Mouse (Mus musculus): ENCODE measurements around the gene Auts2. TPM values are rescaled to one million over a fixed set of nuclear protein-coding genes. Genes with fewer than 3 reads are reported as not detected.

Gene Auts2
- total and polyA plus RNA-seq, 3 experiments: not detected

DNA sequence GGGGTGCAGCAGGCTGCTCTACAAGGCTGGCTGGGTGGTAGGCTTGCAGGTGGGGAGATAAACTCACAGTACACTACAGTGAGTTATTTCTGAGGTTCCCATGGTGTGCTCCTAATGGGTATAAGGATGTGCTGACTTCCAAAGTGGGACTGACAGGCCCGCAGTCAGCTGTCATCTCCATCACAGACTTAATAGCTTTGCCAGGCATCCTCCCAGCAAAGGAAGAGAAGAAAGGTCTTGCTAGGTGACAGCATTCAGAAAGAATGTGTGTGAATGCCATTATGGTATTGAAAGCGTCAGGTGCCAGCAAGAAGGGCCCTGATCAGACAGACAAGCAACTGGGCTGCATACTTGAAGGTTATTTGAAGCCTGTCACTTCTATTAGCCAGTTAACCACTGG lies 900.4 kb downstream of the Auts2 start:
- in situ Hi-C loops (cut with MboI; ENCODE audit: low pct_ligation_motif_present, low pct_unique_long_range_greater_than_20kb, low sequenced_read_pairs): no loop called here
- no peaks in the 10 kb centered on the region for H3K79me2 ChIP-seq (replicated peaks; ENCODE audit: control insufficient read depth, extremely low read depth, insufficient read depth, poor library complexity, severe bottlenecking)
- dilution Hi-C loops (cut with MboI; ENCODE audit: extremely low pct_ligation_motif_present, extremely low pct_unique_long_range_greater_than_20kb, low sequenced_read_pairs): no loop called here

DNA sequence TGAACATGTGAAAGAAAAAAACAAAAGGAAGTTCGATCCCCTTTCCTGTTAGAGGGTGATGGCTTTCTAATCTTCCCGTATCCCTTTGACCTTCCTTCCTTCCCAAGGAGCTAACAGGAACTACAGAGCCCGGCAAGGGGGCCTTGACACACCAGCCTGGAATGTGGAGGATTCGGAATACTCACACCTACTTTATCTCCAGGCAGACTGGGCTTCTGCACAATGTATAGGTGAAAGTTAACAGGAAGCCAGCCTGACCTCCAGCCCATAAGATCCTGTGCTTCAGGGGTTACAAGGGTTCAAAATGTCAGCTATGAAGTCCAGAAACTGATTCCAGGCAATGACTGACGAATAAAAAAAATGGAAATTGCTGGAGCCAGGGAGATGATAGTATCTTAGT lies 906.7 kb downstream of the Auts2 start:
- in situ Hi-C loops (cut with MboI; ENCODE audit: low pct_ligation_motif_present, low pct_unique_long_range_greater_than_20kb, low sequenced_read_pairs) (no loop called here), dilution Hi-C loops (cut with MboI; ENCODE audit: extremely low pct_ligation_motif_present, extremely low pct_unique_long_range_greater_than_20kb, low sequenced_read_pairs) (no loop called here)

More for the DNA sequence above, 900.4 kb downstream of the Auts2 start:
- Histone ChIP-seq H3K27ac (ENCODE audit: insufficient read depth, low read depth) (no peak overlapping the region), H3K9ac (ENCODE audit: insufficient read depth, low read depth) (no peak overlapping the region), H3K27me3 (replicated peaks) (no peaks in the 10 kb centered on the region), H3K4me3 (replicated peaks in 1 of 3; ENCODE audit: low read depth in 2 of 3, low read length in 2 of 3, poor library complexity in 1 of 3) (no peak overlapping the region), H3K9me3 (replicated peaks; ENCODE audit: low read length) (peaks cover 74% of the 10 kb centered on the region), H3K4me1 (ENCODE audit: control insufficient read depth in 1 of 2, insufficient read depth in 2 of 2) (no peaks in the 10 kb centered on the region), H3K36me3 (replicated peaks in 1 of 2; ENCODE audit: control insufficient read depth in 1 of 2, insufficient read depth in 1 of 2, low read length in 1 of 2) (no peaks in the 10 kb centered on the region), H3K4me2 (ENCODE audit: insufficient read depth, low read depth, poor library complexity, severe bottlenecking) (no peak overlapping the region)
- DNase-seq (ENCODE audit: extremely low read depth): no peak
- TF ChIP-seq ZMIZ1 (IDR thresholded peaks at IDR 0.05; ENCODE audit: low read depth, low read length) (no peak), EP300 (IDR thresholded peaks at IDR 0.05; ENCODE audit: low read length) (no peak), JUN (IDR thresholded peaks at IDR 0.05; ENCODE audit: insufficient read depth, low read depth, low read length) (no peak), ZC3H11A (IDR thresholded peaks at IDR 0.05; ENCODE audit: low read depth, low read length) (no peak), MAX (IDR thresholded peaks at IDR 0.05; ENCODE audit: low read length) (no peak), POLR2AphosphoS2 (IDR thresholded peaks at IDR 0.05; ENCODE audit: low read depth, low read length) (no peak), TCF12 (IDR thresholded peaks at IDR 0.05; ENCODE audit: low read depth, low read length) (no peak), ELF1 (IDR thresholded peaks at IDR 0.05; ENCODE audit: low read depth, low read length) (no peak), USF2 (conservative IDR thresholded peaks at IDR 0.05; ENCODE audit: low read depth, low read length) (no peak), ZNF384 (IDR thresholded peaks at IDR 0.05; ENCODE audit: low read depth, low read length) (no peak), E2F4 (IDR thresholded peaks at IDR 0.05; ENCODE audit: insufficient replicate concordance, low read depth, low read length) (no peak), NELFE (IDR thresholded peaks at IDR 0.05; ENCODE audit: low read depth, low read length) (no peak), PAX5 (IDR thresholded peaks at IDR 0.05; ENCODE audit: low read length) (no peak), JUND (conservative IDR thresholded peaks at IDR 0.05; ENCODE audit: low read depth, low read length) (no peak), BHLHE40 (IDR thresholded peaks at IDR 0.05; ENCODE audit: low read depth, low read length) (no peak), RAD21 (IDR thresholded peaks at IDR 0.05; ENCODE audit: low read depth, low read length) (no peak), MYC (IDR thresholded peaks at IDR 0.05; ENCODE audit: low read depth, low read length) (no peak), POLR2A (IDR thresholded peaks at IDR 0.05; ENCODE audit: low read depth, low read length) (no peak)

More for the DNA sequence above, 906.7 kb downstream of the Auts2 start:
- Histone ChIP-seq H3K79me2 (replicated peaks; ENCODE audit: control insufficient read depth, extremely low read depth, insufficient read depth, poor library complexity, severe bottlenecking) (no peaks in the 10 kb centered on the region), H3K9ac (ENCODE audit: insufficient read depth, low read depth) (no peak overlapping the region), H3K9me3 (replicated peaks; ENCODE audit: low read length) (peaks cover 59% of the 10 kb centered on the region), H3K4me2 (ENCODE audit: insufficient read depth, low read depth, poor library complexity, severe bottlenecking) (no peak overlapping the region), H3K36me3 (replicated peaks in 1 of 2; ENCODE audit: control insufficient read depth in 1 of 2, insufficient read depth in 1 of 2, low read length in 1 of 2) (no peaks in the 10 kb centered on the region), H3K27ac (ENCODE audit: insufficient read depth, low read depth) (no peak overlapping the region), H3K27me3 (replicated peaks) (no peaks in the 10 kb centered on the region), H3K4me3 (replicated peaks in 1 of 3; ENCODE audit: low read depth in 2 of 3, low read length in 2 of 3, poor library complexity in 1 of 3) (no peak overlapping the region), H3K4me1 (ENCODE audit: control insufficient read depth in 1 of 2, insufficient read depth in 2 of 2) (no peaks in the 10 kb centered on the region)
- DNase-seq (ENCODE audit: extremely low read depth): no peak
- TF ChIP-seq GABPA (IDR thresholded peaks at IDR 0.05; ENCODE audit: insufficient replicate concordance, low read depth, low read length) (no peak), KAT2A (IDR thresholded peaks at IDR 0.05; ENCODE audit: insufficient replicate concordance, low read length) (no peak), JUN (IDR thresholded peaks at IDR 0.05; ENCODE audit: insufficient read depth, low read depth, low read length) (no peak), NRF1 (IDR thresholded peaks at IDR 0.05; ENCODE audit: low read depth, low read length) (no peak), RAD21 (IDR thresholded peaks at IDR 0.05; ENCODE audit: low read depth, low read length) (no peak), EP300 (IDR thresholded peaks at IDR 0.05; ENCODE audit: low read length) (no peak), CTCF (conservative IDR thresholded peaks at IDR 0.05 in 1 of 2, IDR thresholded peaks at IDR 0.05 in 1 of 2; ENCODE audit: low read depth in 2 of 2, low read length in 2 of 2) (no peak), POLR2A (IDR thresholded peaks at IDR 0.05; ENCODE audit: low read depth, low read length) (no peak), UBTF (IDR thresholded peaks at IDR 0.05; ENCODE audit: low read depth, low read length) (no peak), MAX (IDR thresholded peaks at IDR 0.05; ENCODE audit: low read length) (no peak), CHD2 (IDR thresholded peaks at IDR 0.05; ENCODE audit: low read length) (no peak), IRF4 (IDR thresholded peaks at IDR 0.05; ENCODE audit: low read depth, low read length) (no peak), JUND (conservative IDR thresholded peaks at IDR 0.05; ENCODE audit: low read depth, low read length) (no peak), ZC3H11A (IDR thresholded peaks at IDR 0.05; ENCODE audit: low read depth, low read length) (no peak), NELFE (IDR thresholded peaks at IDR 0.05; ENCODE audit: low read depth, low read length) (no peak), ZMIZ1 (IDR thresholded peaks at IDR 0.05; ENCODE audit: low read depth, low read length) (no peak), ZKSCAN1 (IDR thresholded peaks at IDR 0.05; ENCODE audit: borderline replicate concordance, low read depth, low read length) (no peak)

Data from CH12.LX (cell line).